Mouse (Mus musculus): ENCODE measurements around the gene Kat8. TPM values are rescaled to one million over a fixed set of nuclear protein-coding genes. Genes with fewer than 3 reads are reported as not detected.

Kat8 gene
- total RNA-seq, 1 experiment = 35.1 TPM

- peaks cover 0 to 5% of the 10 kb centered on the region in 2 experiments; a peak in 1 of 4 replicates for H3K4me1 ChIP-seq (ENCODE audit: control insufficient read depth in 2 of 2, insufficient read depth in 2 of 2, low read length in 2 of 2, poor library complexity in 1 of 2)
- H3K9me3 ChIP-seq (ENCODE audit: control insufficient read depth, insufficient read depth, low read depth, low read length) = no peaks in the 10 kb centered on the region
- H3K27ac ChIP-seq (ENCODE audit: insufficient read depth, low read depth, low read length, poor library complexity, severe bottlenecking) = no peak overlapping the region
- TF ChIP-seq ZNF384 (IDR thresholded peaks at IDR 0.05; ENCODE audit: low read depth, low read length) = no peak
- TF ChIP-seq ZC3H11A (IDR thresholded peaks at IDR 0.05; ENCODE audit: borderline replicate concordance, low read depth, low read length) = no peak
- no peak for TF ChIP-seq MAFK (IDR thresholded peaks at IDR 0.05; ENCODE audit: insufficient read depth, low read depth, low read length)
- no peak for TF ChIP-seq HCFC1 (IDR thresholded peaks at IDR 0.05; ENCODE audit: borderline replicate concordance, insufficient read depth, low read length)
- TF ChIP-seq CHD2 (IDR thresholded peaks at IDR 0.05; ENCODE audit: low read depth, low read length) = no peak
- no peak overlapping the region for H3K4me3 ChIP-seq (ENCODE audit: insufficient read depth in 1 of 2, low read depth in 1 of 2, low read length in 2 of 2, poor library complexity in 1 of 2, severe bottlenecking in 1 of 2)
- 0 out of 2 replicates have a peak, but pooled peaks cover under 1% of the 10 kb centered on the region for H3K36me3 ChIP-seq (ENCODE audit: control insufficient read depth, insufficient read depth, low read length, poor library complexity, severe bottlenecking)
- no peak overlapping the region for H3K9ac ChIP-seq (ENCODE audit: insufficient read depth, low read depth, low read length, poor library complexity, severe bottlenecking)
- no peak for DNase-seq (ENCODE audit: low read depth, low spot score)
- in situ Hi-C loops (cut with MboI; ENCODE audit: low sequenced_read_pairs in 2 of 2, unreplicated experiment in 2 of 2) = no loop called here
Observed at GRCm38 (mm10) chr7:127898179-127898956, 13.9 kb upstream of the Kat8 start.

GRCm38 (mm10) chr7:127899997-127900396 lies 12.3 kb upstream of the Kat8 start:
- H3K9ac ChIP-seq (ENCODE audit: insufficient read depth, low read depth, low read length, poor library complexity, severe bottlenecking) = no peak overlapping the region
- TF ChIP-seq HCFC1 (IDR thresholded peaks at IDR 0.05; ENCODE audit: borderline replicate concordance, insufficient read depth, low read length) (no peak), ZNF384 (IDR thresholded peaks at IDR 0.05; ENCODE audit: low read depth, low read length) (no peak), CHD2 (IDR thresholded peaks at IDR 0.05; ENCODE audit: low read depth, low read length) (no peak), MAFK (IDR thresholded peaks at IDR 0.05; ENCODE audit: insufficient read depth, low read depth, low read length) (no peak), ZC3H11A (IDR thresholded peaks at IDR 0.05; ENCODE audit: borderline replicate concordance, low read depth, low read length) (no peak)
- peaks cover 1 to 5% of the 10 kb centered on the region in 2 experiments; a peak in 1 of 4 replicates for H3K4me1 ChIP-seq (ENCODE audit: control insufficient read depth in 2 of 2, insufficient read depth in 2 of 2, low read length in 2 of 2, poor library complexity in 1 of 2)
- no peak for DNase-seq (ENCODE audit: low read depth, low spot score)
- in situ Hi-C loops (cut with MboI; ENCODE audit: low sequenced_read_pairs in 2 of 2, unreplicated experiment in 2 of 2) = no loop called here
- no peaks in the 10 kb centered on the region for H3K9me3 ChIP-seq (ENCODE audit: control insufficient read depth, insufficient read depth, low read depth, low read length)
- H3K36me3 ChIP-seq (ENCODE audit: control insufficient read depth, insufficient read depth, low read length, poor library complexity, severe bottlenecking) = 0 out of 2 replicates have a peak, but pooled peaks cover under 1% of the 10 kb centered on the region
- H3K4me3 ChIP-seq (ENCODE audit: insufficient read depth in 1 of 2, low read depth in 1 of 2, low read length in 2 of 2, poor library complexity in 1 of 2, severe bottlenecking in 1 of 2) = no peak overlapping the region
- no peak overlapping the region for H3K27ac ChIP-seq (ENCODE audit: insufficient read depth, low read depth, low read length, poor library complexity, severe bottlenecking)

GRCm38 (mm10) chr7:127901772-127902171 lies 10.5 kb upstream of the Kat8 start:
- H3K9me3 ChIP-seq (ENCODE audit: control insufficient read depth, insufficient read depth, low read depth, low read length) = no peaks in the 10 kb centered on the region

GRCm38 (mm10) chr7:127903971-127904796 lies 8.1 kb upstream of the Kat8 start, which contains the start of gene Bckdk:
Gene Bckdk, plus strand, starts transcription at chr7:127904082.
- DNase-seq (ENCODE audit: low read depth, low spot score) = peak; percentile 66
- Histone ChIP-seq H3K9me3 (ENCODE audit: control insufficient read depth, insufficient read depth, low read depth, low read length) (no peaks in the 10 kb centered on the region), H3K36me3 (ENCODE audit: control insufficient read depth, insufficient read depth, low read length, poor library complexity, severe bottlenecking) (peaks cover 33% of the 10 kb centered on the region), H3K4me3 (ENCODE audit: insufficient read depth in 1 of 2, low read depth in 1 of 2, low read length in 2 of 2, poor library complexity in 1 of 2, severe bottlenecking in 1 of 2) (peak within 1 kb of the TSS; percentile 72 to 94), H3K4me1 (ENCODE audit: control insufficient read depth in 2 of 2, insufficient read depth in 2 of 2, low read length in 2 of 2, poor library complexity in 1 of 2) (peaks cover 3% of the 10 kb centered on the region in 2 experiments; a peak in 1 of 4 replicates), H3K9ac (ENCODE audit: insufficient read depth, low read depth, low read length, poor library complexity, severe bottlenecking) (peak within 1 kb of the TSS; percentile 78), H3K27ac (ENCODE audit: insufficient read depth, low read depth, low read length, poor library complexity, severe bottlenecking) (peak within 1 kb of the TSS; percentile 3; the same call in 1 of the 2 replicates)
- TF ChIP-seq HCFC1 (IDR thresholded peaks at IDR 0.05; ENCODE audit: borderline replicate concordance, insufficient read depth, low read length) (peak; percentile 95), CHD2 (IDR thresholded peaks at IDR 0.05; ENCODE audit: low read depth, low read length) (peak; percentile 94), ZC3H11A (IDR thresholded peaks at IDR 0.05; ENCODE audit: borderline replicate concordance, low read depth, low read length) (no peak), ZNF384 (IDR thresholded peaks at IDR 0.05; ENCODE audit: low read depth, low read length) (no peak)
- in situ Hi-C loops (cut with MboI; ENCODE audit: low sequenced_read_pairs in 2 of 2, unreplicated experiment in 2 of 2) = no loop called here

More at GRCm38 (mm10) chr7:127901772-127902171, 10.5 kb upstream of the Kat8 start:
- TF ChIP-seq ZNF384 (IDR thresholded peaks at IDR 0.05; ENCODE audit: low read depth, low read length) (no peak), HCFC1 (IDR thresholded peaks at IDR 0.05; ENCODE audit: borderline replicate concordance, insufficient read depth, low read length) (no peak), MAFK (IDR thresholded peaks at IDR 0.05; ENCODE audit: insufficient read depth, low read depth, low read length) (no peak), CHD2 (IDR thresholded peaks at IDR 0.05; ENCODE audit: low read depth, low read length) (no peak), ZC3H11A (IDR thresholded peaks at IDR 0.05; ENCODE audit: borderline replicate concordance, low read depth, low read length) (no peak)
- H3K4me1 ChIP-seq (ENCODE audit: control insufficient read depth in 2 of 2, insufficient read depth in 2 of 2, low read length in 2 of 2, poor library complexity in 1 of 2) = peaks cover 3 to 5% of the 10 kb centered on the region in 2 experiments; a peak in 1 of 4 replicates
- in situ Hi-C loops (cut with MboI; ENCODE audit: low sequenced_read_pairs in 2 of 2, unreplicated experiment in 2 of 2) = no loop called here
- no peak for DNase-seq (ENCODE audit: low read depth, low spot score)
- peaks cover 12% of the 10 kb centered on the region for H3K36me3 ChIP-seq (ENCODE audit: control insufficient read depth, insufficient read depth, low read length, poor library complexity, severe bottlenecking)
- no peak overlapping the region for H3K4me3 ChIP-seq (ENCODE audit: insufficient read depth in 1 of 2, low read depth in 1 of 2, low read length in 2 of 2, poor library complexity in 1 of 2, severe bottlenecking in 1 of 2)
- H3K9ac ChIP-seq (ENCODE audit: insufficient read depth, low read depth, low read length, poor library complexity, severe bottlenecking) = no peak overlapping the region
- no peak overlapping the region for H3K27ac ChIP-seq (ENCODE audit: insufficient read depth, low read depth, low read length, poor library complexity, severe bottlenecking)
